Mouse (Mus musculus): ENCODE results near the gene Siah1a. TPM values are rescaled to one million over a fixed set of nuclear protein-coding genes. Genes with fewer than 3 reads are reported as not detected.

Siah1a gene
- polyA plus RNA-seq, 1 experiment from 2014 or later, result 43.3 TPM

GRCm38 (mm10) chr8:86728224-86728950, 17.3 kb downstream of the Siah1a start:
- 57% methylated on average over 19 of the region's 19 CpGs for WGBS
- Histone ChIP-seq H3K9me3 (ENCODE audit: low read length) (no peaks in the 10 kb centered on the region), H3K27me3 (replicated peaks; ENCODE audit: insufficient read depth, low read length) (no peaks in the 10 kb centered on the region), H3K36me3 (ENCODE audit: insufficient read depth, low read length) (no peaks in the 10 kb centered on the region), H3K4me3 (ENCODE audit: low read depth, low read length) (no peak overlapping the region), H3K4me2 (replicated peaks; ENCODE audit: low read depth, low read length) (no peak overlapping the region), H3K9ac (replicated peaks; ENCODE audit: low read depth) (no peak overlapping the region), H3K4me1 (ENCODE audit: insufficient read depth, low read depth, low read length) (peaks cover 15% of the 10 kb centered on the region), H3K27ac (ENCODE audit: low read length) (0 out of 2 replicates have a peak overlapping the region, but pooled peaks have one; percentile 38)
- no peak for TF ChIP-seq CTCF (IDR thresholded peaks at IDR 0.05)
- no peak for TF ChIP-seq EP300 (IDR thresholded peaks at IDR 0.05)
- DNase-seq (ENCODE audit: low spot score), result peak; percentile 72
- peak; percentile 93 for ATAC-seq

GRCm38 (mm10) chr8:86726959-86727358, 18.8 kb downstream of the Siah1a start:
- H3K4me3 ChIP-seq (ENCODE audit: low read depth, low read length), result no peak overlapping the region
- ATAC-seq (no peak), DNase-seq (ENCODE audit: low spot score) (no peak)
- no peak overlapping the region for H3K27ac ChIP-seq (ENCODE audit: low read length)
- 59% methylated on average over 6 of the region's 6 CpGs for WGBS
- H3K36me3 ChIP-seq (ENCODE audit: insufficient read depth, low read length), result no peaks in the 10 kb centered on the region
- H3K4me1 ChIP-seq (ENCODE audit: insufficient read depth, low read depth, low read length), result peaks cover 12% of the 10 kb centered on the region
- H3K9me3 ChIP-seq (ENCODE audit: low read length), result no peaks in the 10 kb centered on the region
- no peak overlapping the region for H3K9ac ChIP-seq (replicated peaks; ENCODE audit: low read depth)
- no peaks in the 10 kb centered on the region for H3K27me3 ChIP-seq (replicated peaks; ENCODE audit: insufficient read depth, low read length)
- H3K4me2 ChIP-seq (replicated peaks; ENCODE audit: low read depth, low read length), result no peak overlapping the region
- TF ChIP-seq EP300 (IDR thresholded peaks at IDR 0.05) (no peak), CTCF (IDR thresholded peaks at IDR 0.05) (no peak)

GRCm38 (mm10) chr8:86721490-86721889, 24.2 kb downstream of the Siah1a start:
- no peak for ATAC-seq
- TF ChIP-seq CTCF (IDR thresholded peaks at IDR 0.05) (no peak), EP300 (IDR thresholded peaks at IDR 0.05) (no peak)
- no peaks in the 10 kb centered on the region for H3K4me1 ChIP-seq (ENCODE audit: insufficient read depth, low read depth, low read length)

GRCm38 (mm10) chr8:86720756-86721459, 24.8 kb downstream of the Siah1a start:
- Histone ChIP-seq H3K27me3 (replicated peaks; ENCODE audit: insufficient read depth, low read length) (no peaks in the 10 kb centered on the region), H3K36me3 (ENCODE audit: insufficient read depth, low read length) (peaks cover 3% of the 10 kb centered on the region; the same call in 1 of the 2 replicates)
- WGBS, result 85% methylated on average over 6 of the region's 6 CpGs

More at GRCm38 (mm10) chr8:86721490-86721889, 24.2 kb downstream of the Siah1a start:
- DNase-seq (ENCODE audit: low spot score), result no peak
- Histone ChIP-seq H3K9ac (replicated peaks; ENCODE audit: low read depth) (no peak overlapping the region), H3K4me3 (ENCODE audit: low read depth, low read length) (no peak overlapping the region), H3K36me3 (ENCODE audit: insufficient read depth, low read length) (peaks cover 3% of the 10 kb centered on the region; the same call in 1 of the 2 replicates), H3K4me2 (replicated peaks; ENCODE audit: low read depth, low read length) (no peak overlapping the region), H3K27me3 (replicated peaks; ENCODE audit: insufficient read depth, low read length) (no peaks in the 10 kb centered on the region), H3K27ac (ENCODE audit: low read length) (no peak overlapping the region), H3K9me3 (ENCODE audit: low read length) (no peaks in the 10 kb centered on the region)
- 82% methylated on average over 2 of the region's 2 CpGs for WGBS

GRCm38 (mm10) chr8:86719368-86719767, 26.4 kb downstream of the Siah1a start:
- H3K4me3 ChIP-seq (ENCODE audit: low read depth, low read length), result no peak overlapping the region
- H3K27me3 ChIP-seq (replicated peaks; ENCODE audit: insufficient read depth, low read length), result no peaks in the 10 kb centered on the region
- no peak for DNase-seq (ENCODE audit: low spot score)
- H3K27ac ChIP-seq (ENCODE audit: low read length), result no peak overlapping the region
- H3K4me2 ChIP-seq (replicated peaks; ENCODE audit: low read depth, low read length), result no peak overlapping the region
- H3K9me3 ChIP-seq (ENCODE audit: low read length), result no peaks in the 10 kb centered on the region
- no peak overlapping the region for H3K9ac ChIP-seq (replicated peaks; ENCODE audit: low read depth)
- WGBS, result 52% methylated on average over 1 of the region's 1 CpGs
- no peak for TF ChIP-seq EP300 (IDR thresholded peaks at IDR 0.05)
- no peak for TF ChIP-seq CTCF (IDR thresholded peaks at IDR 0.05)
- H3K36me3 ChIP-seq (ENCODE audit: insufficient read depth, low read length), result peaks cover 3% of the 10 kb centered on the region; the same call in 1 of the 2 replicates
- ATAC-seq, result no peak
- no peaks in the 10 kb centered on the region for H3K4me1 ChIP-seq (ENCODE audit: insufficient read depth, low read depth, low read length)

More at GRCm38 (mm10) chr8:86720756-86721459, 24.8 kb downstream of the Siah1a start:
- Histone ChIP-seq H3K9ac (replicated peaks; ENCODE audit: low read depth) (no peak overlapping the region), H3K27ac (ENCODE audit: low read length) (no peak overlapping the region), H3K9me3 (ENCODE audit: low read length) (no peaks in the 10 kb centered on the region), H3K4me2 (replicated peaks; ENCODE audit: low read depth, low read length) (no peak overlapping the region), H3K4me1 (ENCODE audit: insufficient read depth, low read depth, low read length) (no peaks in the 10 kb centered on the region), H3K4me3 (ENCODE audit: low read depth, low read length) (no peak overlapping the region)
- no peak for DNase-seq (ENCODE audit: low spot score)
- ATAC-seq, result no peak
- TF ChIP-seq CTCF (IDR thresholded peaks at IDR 0.05) (peak; percentile 42), EP300 (IDR thresholded peaks at IDR 0.05) (no peak)

- Histone ChIP-seq H3K27me3 (replicated peaks; ENCODE audit: insufficient read depth, low read length) (no peaks in the 10 kb centered on the region), H3K4me3 (ENCODE audit: low read depth, low read length) (no peak overlapping the region), H3K27ac (ENCODE audit: low read length) (no peak overlapping the region), H3K36me3 (ENCODE audit: insufficient read depth, low read length) (peaks cover 3% of the 10 kb centered on the region; the same call in 1 of the 2 replicates), H3K4me2 (replicated peaks; ENCODE audit: low read depth, low read length) (no peak overlapping the region), H3K9me3 (ENCODE audit: low read length) (no peaks in the 10 kb centered on the region), H3K9ac (replicated peaks; ENCODE audit: low read depth) (no peak overlapping the region), H3K4me1 (ENCODE audit: insufficient read depth, low read depth, low read length) (no peaks in the 10 kb centered on the region)
- no peak for DNase-seq (ENCODE audit: low spot score)
- WGBS, result 70% methylated on average over 2 of the region's 2 CpGs
- ATAC-seq, result no peak
- TF ChIP-seq CTCF (IDR thresholded peaks at IDR 0.05) (no peak), EP300 (IDR thresholded peaks at IDR 0.05) (no peak)
These were observed 27.3 kb downstream of the Siah1a start for GRCm38 (mm10) chr8:86718332-86718994.
